In genomic region chr17:31808082-31808875, GRCm38 (mm10) we compare ENCODE assay signal across 10 mouse cellular contexts. TPM values are rescaled to one million over a fixed set of nuclear protein-coding genes. Genes with fewer than 3 reads are reported as not detected.
A peak's percentile ranks its signal among the peaks of the same experiment; 100 is the strongest.
DNase-seq lines count a peak whose midpoint lies in the region; ATAC-seq and TF ChIP-seq lines count a peak whose summit lies in the region.
"Had no signal": no experiment of that assay in that cellular context is flagged by ENCODE, and none has a peak within 500 bp of the region (broad histone marks: within the 10 kb centered on the region; RNA-seq: fewer than 3 reads in every experiment).

No protein-coding gene starts in this region.

- peak; percentile 70 to 81 for DNase-seq in lung, adult 18-20 months
- no peak for DNase-seq in lung, postnatal 14 days
- DNase-seq in WW6 (ENCODE audit: low read depth, low spot score): peak; percentile 58
- peak; percentile 54 for DNase-seq in kidney, adult 2 months
- no peak for DNase-seq in cerebellum, adult 11-12 months
- DNase-seq in cerebellum, adult 18-20 months: no peak
- DNase-seq: layer of hippocampus, postnatal 36 days had no signal

- H3K27ac ChIP-seq in kidney, adult 2 months (ENCODE audit: insufficient read depth, low read depth, low read length): no peak overlapping the region
- H3K27ac ChIP-seq in stomach, embryonic 15.5 days: no peak overlapping the region
- H3K27ac ChIP-seq: embryonic facial prominence, embryonic 13.5 days; neural tube, embryonic 12.5 days had no signal

- 0 out of 2 replicates have a peak, but pooled peaks have one; percentile 19 for ATAC-seq in stomach, embryonic 15.5 days (ENCODE audit: insufficient read depth, low FRiP score, low read depth)

- H3K9me3 ChIP-seq in stomach, embryonic 15.5 days: no peaks in the 10 kb centered on the region
- H3K9me3 ChIP-seq: embryonic facial prominence, embryonic 13.5 days; neural tube, embryonic 12.5 days had no signal

- H3K27me3 ChIP-seq in kidney, adult 2 months (replicated peaks; ENCODE audit: control insufficient read depth, insufficient read depth, low read length): no peaks in the 10 kb centered on the region
- H3K27me3 ChIP-seq in stomach, embryonic 15.5 days (replicated peaks): no peaks in the 10 kb centered on the region
- H3K27me3 ChIP-seq: embryonic facial prominence, embryonic 13.5 days; neural tube, embryonic 12.5 days had no signal

- H3K36me3 ChIP-seq in kidney, adult 2 months (ENCODE audit: control insufficient read depth, insufficient read depth, low read length): no peaks in the 10 kb centered on the region
- H3K36me3 ChIP-seq in stomach, embryonic 15.5 days: no peaks in the 10 kb centered on the region
- H3K36me3 ChIP-seq: embryonic facial prominence, embryonic 13.5 days; neural tube, embryonic 12.5 days had no signal

- H3K4me1 ChIP-seq in kidney, adult 2 months (ENCODE audit: control insufficient read depth, insufficient read depth, low read length): peaks cover 5% of the 10 kb centered on the region; the same call in 1 of the 2 replicates
- no peaks in the 10 kb centered on the region for H3K4me1 ChIP-seq in stomach, embryonic 15.5 days

- H3K4me2 ChIP-seq in stomach, embryonic 15.5 days: no peak overlapping the region
- H3K4me2 ChIP-seq: embryonic facial prominence, embryonic 13.5 days; neural tube, embryonic 12.5 days had no signal

- TF ChIP-seq POLR2A in kidney, adult 2 months (IDR thresholded peaks at IDR 0.05; ENCODE audit: low read depth, low read length): no peak

- no peak overlapping the region for H3K4me3 ChIP-seq in kidney, adult 2 months (ENCODE audit: insufficient read depth, low read depth, low read length)
- no peak overlapping the region for H3K4me3 ChIP-seq in stomach, embryonic 15.5 days (replicated peaks)
- H3K4me3 ChIP-seq: embryonic facial prominence, embryonic 13.5 days; neural tube, embryonic 12.5 days had no signal

- H3K9ac ChIP-seq in stomach, embryonic 15.5 days: no peak overlapping the region
- H3K9ac ChIP-seq: embryonic facial prominence, embryonic 13.5 days; neural tube, embryonic 12.5 days had no signal

- 62% methylated on average over 10 of the region's 10 CpGs for WGBS in kidney, adult 2 months
- WGBS in stomach, embryonic 15.5 days: 52% methylated on average over 10 of the region's 10 CpGs

- TF ChIP-seq CTCF in kidney, adult 2 months (conservative IDR thresholded peaks at IDR 0.05; ENCODE audit: insufficient read depth, insufficient read length, low read depth, low read length): no peak

RNA-seq across cellular contexts. Expression of gene Sik1, which starts 47.3 kb away (rescaled TPM):
- polyA plus RNA-seq in kidney, adult 2 months (2012; rRNA removed): 35.5 and 57.6 TPM in 2 replicates
- 19.6 and 21.8 TPM in 2 replicates for polyA plus RNA-seq in stomach, embryonic 15.5 days (2015; fragmentation: Nextera tagmentation; extraction: Ambion mirVana)

Comparison
In these comparisons a context has a peak if more than half of its experiments do, and no peak if none do; other contexts are left out.
1. DNase-seq: peak in lung, adult 18-20 months (2 of 2), WW6 (single experiment) and kidney, adult 2 months (single experiment); none in lung, postnatal 14 days (single experiment), cerebellum, adult 11-12 months (single experiment) and cerebellum, adult 18-20 months (0 of 2).